Mouse (Mus musculus) G1E (cell line): ENCODE data around the gene Tia1. TPM values are rescaled to one million over a fixed set of nuclear protein-coding genes. Genes with fewer than 3 reads are reported as not detected.

Source experiments
- ATAC-seq: 2 replicates; pipeline ENCODE4 v1.8.0; 2016; ENCODE audit warnings: mild to moderate bottlenecking; ENCODE audit not compliant: insufficient number of reproducible peaks, poor library complexity, low FRiP score, severe bottlenecking; ENCODE audit errors: extremely low read depth
- DNase-seq: peaks from one replicate; pipeline ENCODE4 v3.0.0; 2012; ENCODE audit warnings: low spot score
- H3K27me3 ChIP-seq: 2 replicates; pipeline ENCODE4 v1.6.1; 2012; ENCODE audit warnings: mild to moderate bottlenecking, low read length, inconsistent platforms; ENCODE audit not compliant: insufficient read depth
- H3K36me3 ChIP-seq: replicated peaks from 2 replicates; pipeline ENCODE3; 2012; ENCODE audit warnings: mild to moderate bottlenecking, inconsistent platforms
- H3K4me1 ChIP-seq: 2 replicates; pipeline ENCODE4 v1.6.1; 2012; ENCODE audit warnings: low read depth, low read length, inconsistent platforms, mixed read lengths; ENCODE audit not compliant: insufficient read depth
- H3K4me3 ChIP-seq: 2 replicates; pipeline ENCODE4 v1.5.1; 2012; ENCODE audit warnings: low read depth, mild to moderate bottlenecking, inconsistent platforms, low read length, moderate library complexity, mixed read lengths
- H3K9me3 ChIP-seq: replicated peaks from 2 replicates; pipeline ENCODE4 v1.6.1; 2012; ENCODE audit warnings: inconsistent platforms
- CTCF ChIP-seq: IDR thresholded peaks from 2 replicates; pipeline ENCODE4 v1.5.1; 2012; ENCODE audit warnings: low read depth, low read length, inconsistent platforms, mixed read lengths
- GATA1 ChIP-seq: IDR thresholded peaks from 2 replicates; pipeline ENCODE4 v1.6.1; 2012; ENCODE audit warnings: borderline replicate concordance, low read length, inconsistent platforms, mixed read lengths
- GATA2 ChIP-seq: IDR thresholded peaks from 2 replicates; pipeline ENCODE4 v1.6.1; 2012; ENCODE audit warnings: low read depth, low read length, inconsistent platforms, borderline replicate concordance
- POLR2AphosphoS5 ChIP-seq: IDR thresholded peaks from 2 replicates; pipeline ENCODE4 v1.6.1; 2012; ENCODE audit warnings: low read depth, low read length, inconsistent platforms; ENCODE audit not compliant: insufficient replicate concordance
- TAL1 ChIP-seq: conservative IDR thresholded peaks from 2 replicates; pipeline ENCODE4 v1.6.1; 2012; ENCODE audit warnings: low read depth, low read length, inconsistent platforms, mixed read lengths
- polyA plus RNA-seq: library from polyadenylated mRNA; stranded (reverse); fragments of >175 nt; gene quantifications from 2 replicates; pipeline ENCODE4 v1.2.3, GENCODE M21; 2012
- total RNA-seq, 2 experiments: library from RNA; stranded (forward) in 1 of 2; stranded (reverse) in 1 of 2; fragments of 200-1000 nt in 1 of 2; fragments of >200 nt in 1 of 2; fragmentation: Nextera tagmentation in 1 of 2; gene quantifications; 2 replicates each; pipeline ENCODE4 v1.2.3; 2014 to 2017

Tia1 gene
- total and polyA plus RNA-seq, 3 experiments = 25.4 to 165 (median 84.0) TPM

DNA sequence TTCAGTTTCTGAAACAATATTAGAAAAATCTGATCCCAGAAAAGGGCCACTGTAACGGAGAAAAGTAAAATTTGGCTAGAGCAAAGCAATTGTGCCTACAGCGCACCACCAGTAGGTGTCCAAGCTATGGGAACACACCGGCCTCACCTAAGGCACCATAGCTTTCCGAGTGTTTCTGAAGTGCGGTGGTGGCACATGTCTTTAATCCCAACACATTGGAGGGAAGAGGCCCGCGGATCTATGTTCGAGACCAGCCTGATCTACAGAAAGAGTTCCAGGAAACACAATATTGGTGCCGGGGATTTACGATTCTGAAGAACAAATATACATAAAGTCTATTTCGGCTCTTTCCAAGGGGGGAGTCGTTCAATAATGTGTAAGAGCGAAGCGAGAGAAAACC lies 33.7 kb downstream of the Tia1 start:
- Histone ChIP-seq H3K4me3 (peak overlapping the region; percentile 83), H3K4me1 (peaks cover 16% of the 10 kb centered on the region), H3K27me3 (no peaks in the 10 kb centered on the region), H3K36me3 (peaks cover 64% of the 10 kb centered on the region), H3K9me3 (no peaks in the 10 kb centered on the region)
- ATAC-seq = no peak
- peak; percentile 32 for DNase-seq
- no peak for TF ChIP-seq GATA2
- no peak for TF ChIP-seq POLR2AphosphoS5
- TF ChIP-seq GATA1 = no peak

DNA sequence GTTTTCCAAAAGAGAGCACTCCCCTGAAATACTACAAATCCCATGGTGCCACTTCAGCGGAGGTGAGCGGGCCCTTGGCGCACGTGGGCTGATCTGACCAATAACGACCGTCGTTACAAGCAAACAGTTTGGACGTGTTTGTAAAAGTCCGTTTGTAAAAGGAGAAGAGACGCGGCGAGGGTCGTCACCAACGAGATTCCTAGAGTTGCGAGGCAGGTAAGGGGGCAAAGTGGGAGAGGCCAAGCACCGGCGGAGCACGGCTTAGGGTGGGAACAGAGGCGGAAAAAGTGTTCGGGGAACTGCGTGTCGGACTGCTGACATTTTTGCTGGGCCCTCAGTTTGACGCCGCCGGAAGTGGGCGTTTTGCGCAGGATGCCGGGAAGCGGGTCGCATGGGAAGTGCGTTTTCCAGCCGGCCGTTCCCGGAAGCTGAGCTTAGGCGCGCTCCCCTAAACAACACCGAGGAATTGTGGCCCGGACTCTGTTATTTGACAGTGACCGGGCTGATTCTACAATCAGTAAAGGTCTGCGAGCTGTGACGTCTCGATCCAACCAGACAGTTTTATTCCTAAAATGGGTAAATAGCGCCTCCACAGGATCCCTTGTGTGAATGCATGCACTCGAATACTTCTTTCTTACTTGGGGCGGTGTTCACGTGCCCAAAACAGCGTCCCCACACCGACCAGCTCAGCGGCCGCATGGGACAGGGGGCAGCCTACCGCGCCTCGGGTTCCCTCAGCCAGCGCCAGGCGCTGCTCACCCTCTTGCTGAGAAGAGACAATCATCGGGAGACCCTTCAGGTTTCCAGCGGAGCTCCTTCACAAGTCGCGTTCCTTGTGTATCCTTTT lies 34.5 kb downstream of the Tia1 start, which contains the start of gene C87436:
C87436 (plus strand) TSS at position 103 of the 847 bp plus-strand sequence.
- ATAC-seq (peak; percentile 81), DNase-seq (peak; percentile 92)
- Histone ChIP-seq H3K4me3 (peak within 1 kb of the TSS; percentile 83), H3K36me3 (peaks cover 64% of the 10 kb centered on the region), H3K9me3 (no peaks in the 10 kb centered on the region), H3K4me1 (peaks cover 16% of the 10 kb centered on the region), H3K27me3 (no peaks in the 10 kb centered on the region)
- TF ChIP-seq TAL1 = no peak
- no peak for TF ChIP-seq POLR2AphosphoS5
- TF ChIP-seq CTCF = 0 out of 2 replicates have a peak, but pooled peaks have one; percentile 6
- TF ChIP-seq GATA1 = no peak
- TF ChIP-seq GATA2 = no peak

DNA sequence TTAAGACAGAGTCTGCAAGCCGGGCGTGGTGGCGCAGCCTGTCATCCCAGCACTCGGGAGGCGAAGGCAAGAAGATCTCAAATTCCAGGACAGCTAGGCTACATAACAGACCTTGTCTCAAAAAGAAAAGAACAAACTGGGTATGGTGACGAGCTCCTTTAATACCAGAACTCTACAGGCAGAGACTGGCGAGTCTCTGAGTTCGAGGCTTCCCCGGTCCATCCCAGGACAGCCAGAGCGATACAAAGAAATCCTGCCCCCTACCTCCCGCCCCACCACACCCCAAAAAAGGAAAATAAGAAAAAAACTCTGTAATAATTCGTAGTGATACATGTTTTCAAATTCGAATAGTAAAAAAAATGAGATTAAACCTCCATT lies 35.1 kb downstream of the Tia1 start:
- DNase-seq (peak; percentile 18), ATAC-seq (no peak)
- peaks cover 4% of the 10 kb centered on the region for H3K9me3 ChIP-seq
- H3K36me3 ChIP-seq = peaks cover 65% of the 10 kb centered on the region
- no peaks in the 10 kb centered on the region for H3K27me3 ChIP-seq
- peaks cover 16% of the 10 kb centered on the region for H3K4me1 ChIP-seq
- peak overlapping the region; percentile 83 for H3K4me3 ChIP-seq
- TF ChIP-seq GATA2 = no peak
- no peak for TF ChIP-seq CTCF
- no peak for TF ChIP-seq TAL1

DNA sequence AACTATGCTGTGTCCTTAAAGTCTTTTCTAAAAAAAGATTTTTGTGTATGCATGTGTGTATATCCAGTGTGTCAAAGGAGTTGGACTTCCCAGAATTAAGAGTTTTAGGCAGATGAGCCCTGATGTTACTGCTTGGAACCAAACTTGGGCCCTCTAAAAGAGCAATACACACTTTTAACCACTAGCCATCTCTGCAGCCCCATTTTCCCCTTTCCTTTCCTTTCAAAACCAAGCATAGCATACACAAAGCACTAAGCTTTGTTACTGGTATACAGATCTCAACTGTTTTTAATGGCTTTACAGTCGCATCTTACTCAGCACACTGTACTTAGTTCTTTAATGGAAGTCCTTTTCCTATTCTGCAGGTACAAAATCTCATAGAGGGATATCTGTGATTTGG lies 35.5 kb downstream of the Tia1 start:
- Histone ChIP-seq H3K4me1 (peaks cover 16% of the 10 kb centered on the region), H3K36me3 (peaks cover 65% of the 10 kb centered on the region), H3K9me3 (peaks cover 9% of the 10 kb centered on the region), H3K4me3 (peak overlapping the region; percentile 83), H3K27me3 (no peaks in the 10 kb centered on the region)
- DNase-seq = no peak
- TF ChIP-seq TAL1 = no peak
- no peak for TF ChIP-seq GATA1
- TF ChIP-seq GATA2 = no peak
- TF ChIP-seq CTCF = no peak
- no peak for TF ChIP-seq POLR2AphosphoS5
- no peak for ATAC-seq

- Histone ChIP-seq H3K9me3 (peaks cover 13% of the 10 kb centered on the region), H3K4me3 (no peak overlapping the region), H3K4me1 (peaks cover 22% of the 10 kb centered on the region), H3K36me3 (peaks cover 61% of the 10 kb centered on the region), H3K27me3 (no peaks in the 10 kb centered on the region)
- TF ChIP-seq GATA1 (no peak), GATA2 (no peak), POLR2AphosphoS5 (no peak), CTCF (no peak), TAL1 (no peak)
- DNase-seq (no peak), ATAC-seq (no peak)
Measured at GRCm38 (mm10) chr6:86441571-86441970, 37.6 kb downstream of the Tia1 start.

DNA sequence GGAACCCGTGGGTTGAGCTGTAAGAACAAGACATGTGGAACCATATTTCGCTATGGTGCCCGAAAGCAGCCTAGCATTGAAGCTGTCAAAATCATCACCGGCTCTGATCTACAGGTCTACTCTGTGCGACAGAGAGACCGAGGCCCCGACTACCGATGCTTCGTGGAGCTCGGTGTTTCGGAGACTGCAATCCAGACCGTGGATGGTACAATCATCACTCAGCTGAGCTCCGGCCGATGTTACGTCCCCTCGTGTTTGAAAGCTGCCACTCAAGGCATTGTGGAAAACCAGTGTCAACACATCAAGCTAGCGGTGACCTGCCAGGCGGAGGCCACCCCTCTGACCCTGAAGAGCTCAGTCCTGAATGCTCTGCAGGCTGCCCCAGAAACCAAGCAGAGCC lies 41.5 kb downstream of the Tia1 start:
- Histone ChIP-seq H3K9me3 (peaks cover 13% of the 10 kb centered on the region), H3K4me1 (peaks cover 13% of the 10 kb centered on the region), H3K27me3 (no peaks in the 10 kb centered on the region), H3K4me3 (no peak overlapping the region), H3K36me3 (peaks cover 85% of the 10 kb centered on the region)
- ATAC-seq (no peak), DNase-seq (no peak)
- TF ChIP-seq TAL1 (no peak), POLR2AphosphoS5 (no peak), GATA2 (no peak), GATA1 (no peak), CTCF (no peak)
